Mouse (Mus musculus): ENCODE results near the gene Cbx3. TPM values are rescaled to one million over a fixed set of nuclear protein-coding genes. Genes with fewer than 3 reads are reported as not detected.

The Cbx3 gene
- polyA plus RNA-seq, 1 experiment from 2014 or later: 501 TPM

GRCm38 (mm10) chr6:51457283-51457682 lies 12.9 kb upstream of the Cbx3 start:
- H3K4me3 ChIP-seq: no peak overlapping the region
- peaks cover 35% of the 10 kb centered on the region for H3K36me3 ChIP-seq
- no peak for DNase-seq (ENCODE audit: low spot score)
- no peaks in the 10 kb centered on the region for H3K27me3 ChIP-seq (ENCODE audit: insufficient read depth, poor library complexity, severe bottlenecking)
- H3K4me1 ChIP-seq: 0 out of 2 replicates have a peak, but pooled peaks cover 3% of the 10 kb centered on the region
- no peak overlapping the region for H3K27ac ChIP-seq
- H3K9me3 ChIP-seq: no peaks in the 10 kb centered on the region
- WGBS: 80% methylated on average over 3 of the region's 3 CpGs

- H3K27ac ChIP-seq: no peak overlapping the region
- 0 out of 2 replicates have a peak, but pooled peaks cover 3% of the 10 kb centered on the region for H3K4me1 ChIP-seq
- H3K9me3 ChIP-seq: no peaks in the 10 kb centered on the region
- WGBS: 76% methylated on average over 8 of the region's 8 CpGs
- no peaks in the 10 kb centered on the region for H3K27me3 ChIP-seq (ENCODE audit: insufficient read depth, poor library complexity, severe bottlenecking)
- no peak for DNase-seq (ENCODE audit: low spot score)
- H3K36me3 ChIP-seq: peaks cover 41% of the 10 kb centered on the region
- H3K4me3 ChIP-seq: no peak overlapping the region
Observed at GRCm38 (mm10) chr6:51457770-51458387, 12.3 kb upstream of the Cbx3 start.

- WGBS: 42% methylated on average over 2 of the region's 2 CpGs
Observed at GRCm38 (mm10) chr6:51458925-51459312, 11.2 kb upstream of the Cbx3 start.

GRCm38 (mm10) chr6:51459313-51460020 lies 10.7 kb upstream of the Cbx3 start:
- Histone ChIP-seq H3K4me3 (no peak overlapping the region), H3K36me3 (peaks cover 57% of the 10 kb centered on the region), H3K4me1 (no peaks in the 10 kb centered on the region), H3K9me3 (no peaks in the 10 kb centered on the region), H3K27me3 (ENCODE audit: insufficient read depth, poor library complexity, severe bottlenecking) (no peaks in the 10 kb centered on the region), H3K27ac (no peak overlapping the region)
- no peak for DNase-seq (ENCODE audit: low spot score)
- 46% methylated on average over 5 of the region's 5 CpGs for WGBS

More at GRCm38 (mm10) chr6:51458925-51459312, 11.2 kb upstream of the Cbx3 start:
- Histone ChIP-seq H3K4me3 (no peak overlapping the region), H3K27me3 (ENCODE audit: insufficient read depth, poor library complexity, severe bottlenecking) (no peaks in the 10 kb centered on the region), H3K27ac (no peak overlapping the region), H3K9me3 (no peaks in the 10 kb centered on the region), H3K4me1 (no peaks in the 10 kb centered on the region), H3K36me3 (peaks cover 51% of the 10 kb centered on the region)
- no peak for DNase-seq (ENCODE audit: low spot score)

- Histone ChIP-seq H3K9me3 (no peaks in the 10 kb centered on the region), H3K27ac (no peak overlapping the region), H3K4me1 (no peaks in the 10 kb centered on the region), H3K36me3 (peaks cover 62% of the 10 kb centered on the region), H3K4me3 (no peak overlapping the region), H3K27me3 (ENCODE audit: insufficient read depth, poor library complexity, severe bottlenecking) (no peaks in the 10 kb centered on the region)
- DNase-seq (ENCODE audit: low spot score): no peak
- WGBS: 78% methylated on average over 4 of the region's 4 CpGs
Observed at GRCm38 (mm10) chr6:51460021-51460360, 10.2 kb upstream of the Cbx3 start.

- 84% methylated on average over 3 of the region's 3 CpGs for WGBS
Observed at GRCm38 (mm10) chr6:51460363-51460762, 9.8 kb upstream of the Cbx3 start.

GRCm38 (mm10) chr6:51467649-51468048 lies 2.5 kb upstream of the Cbx3 start:
- H3K27ac ChIP-seq: peak overlapping the region; percentile 100; the same call in 1 of the 2 replicates

More at GRCm38 (mm10) chr6:51460363-51460762, 9.8 kb upstream of the Cbx3 start:
- DNase-seq (ENCODE audit: low spot score): no peak
- Histone ChIP-seq H3K36me3 (peaks cover 66% of the 10 kb centered on the region), H3K9me3 (no peaks in the 10 kb centered on the region), H3K4me1 (no peaks in the 10 kb centered on the region), H3K27me3 (ENCODE audit: insufficient read depth, poor library complexity, severe bottlenecking) (no peaks in the 10 kb centered on the region), H3K4me3 (no peak overlapping the region), H3K27ac (no peak overlapping the region)

GRCm38 (mm10) chr6:51468891-51469561 lies 1.1 kb upstream of the Cbx3 start:
- H3K4me1 ChIP-seq: peaks cover 14% of the 10 kb centered on the region; the same call in 1 of the 2 replicates
- H3K36me3 ChIP-seq: peaks cover 52% of the 10 kb centered on the region
- no peaks in the 10 kb centered on the region for H3K9me3 ChIP-seq
- H3K27me3 ChIP-seq (ENCODE audit: insufficient read depth, poor library complexity, severe bottlenecking): no peaks in the 10 kb centered on the region
- H3K27ac ChIP-seq: peak overlapping the region; percentile 100
- under 1% methylated on average over 63 of the region's 63 CpGs for WGBS
- peak; percentile 88 for DNase-seq (ENCODE audit: low spot score)
- H3K4me3 ChIP-seq: peak overlapping the region; percentile 84

More at GRCm38 (mm10) chr6:51467649-51468048, 2.5 kb upstream of the Cbx3 start:
- H3K36me3 ChIP-seq: peaks cover 52% of the 10 kb centered on the region
- no peaks in the 10 kb centered on the region for H3K9me3 ChIP-seq
- no peaks in the 10 kb centered on the region for H3K27me3 ChIP-seq (ENCODE audit: insufficient read depth, poor library complexity, severe bottlenecking)
- peak overlapping the region; percentile 84 for H3K4me3 ChIP-seq
- no peak for DNase-seq (ENCODE audit: low spot score)
- H3K4me1 ChIP-seq: peaks cover 10% of the 10 kb centered on the region; the same call in 1 of the 2 replicates
- 3% methylated on average over 2 of the region's 2 CpGs for WGBS

GRCm38 (mm10) chr6:51469715-51470310 lies 347 bp upstream of the Cbx3 start, which contains the start of gene Hnrnpa2b1:
TSS of gene Hnrnpa2b1 (minus strand) at chr6:51469894.
- WGBS: under 1% methylated on average over 63 of the region's 63 CpGs
- DNase-seq (ENCODE audit: low spot score): peak; percentile 98
- Histone ChIP-seq H3K27me3 (ENCODE audit: insufficient read depth, poor library complexity, severe bottlenecking) (no peaks in the 10 kb centered on the region), H3K4me1 (peaks cover 14% of the 10 kb centered on the region; the same call in 1 of the 2 replicates), H3K9me3 (no peaks in the 10 kb centered on the region), H3K4me3 (peak within 1 kb of the TSS; percentile 84), H3K36me3 (peaks cover 52% of the 10 kb centered on the region), H3K27ac (peak within 1 kb of the TSS; percentile 100)

GRCm38 (mm10) chr6:51471179-51471505 lies 982 bp downstream of the Cbx3 start:
- Histone ChIP-seq H3K9me3 (no peaks in the 10 kb centered on the region), H3K27ac (peak overlapping the region; percentile 100), H3K36me3 (peaks cover 52% of the 10 kb centered on the region), H3K4me1 (peaks cover 14% of the 10 kb centered on the region; the same call in 1 of the 2 replicates), H3K4me3 (peak overlapping the region; percentile 84), H3K27me3 (ENCODE audit: insufficient read depth, poor library complexity, severe bottlenecking) (no peaks in the 10 kb centered on the region)
- peak; percentile 82 for DNase-seq (ENCODE audit: low spot score)
- 1% methylated on average over 10 of the region's 10 CpGs for WGBS

GRCm38 (mm10) chr6:51471782-51472181 lies 1.6 kb downstream of the Cbx3 start:
- WGBS: 30% methylated on average over 3 of the region's 3 CpGs
- no peak for DNase-seq (ENCODE audit: low spot score)
- peaks cover 52% of the 10 kb centered on the region for H3K36me3 ChIP-seq
- peak overlapping the region; percentile 84 for H3K4me3 ChIP-seq
- no peaks in the 10 kb centered on the region for H3K27me3 ChIP-seq (ENCODE audit: insufficient read depth, poor library complexity, severe bottlenecking)
- H3K27ac ChIP-seq: peak overlapping the region; percentile 100
- H3K4me1 ChIP-seq: peaks cover 14% of the 10 kb centered on the region; the same call in 1 of the 2 replicates
- no peaks in the 10 kb centered on the region for H3K9me3 ChIP-seq

GRCm38 (mm10) chr6:51472213-51472612 lies 2.1 kb downstream of the Cbx3 start:
- 62% methylated on average over 4 of the region's 4 CpGs for WGBS
- Histone ChIP-seq H3K27me3 (ENCODE audit: insufficient read depth, poor library complexity, severe bottlenecking) (no peaks in the 10 kb centered on the region), H3K27ac (0 out of 2 replicates have a peak overlapping the region, but pooled peaks have one; percentile 22), H3K4me3 (peak overlapping the region; percentile 84), H3K36me3 (peaks cover 52% of the 10 kb centered on the region), H3K9me3 (no peaks in the 10 kb centered on the region), H3K4me1 (peaks cover 11% of the 10 kb centered on the region; the same call in 1 of the 2 replicates)
- DNase-seq (ENCODE audit: low spot score): no peak

Measured in heart, embryonic 10.5 days (tissue).